Comparison of ENCODE assay signal across 21 mouse cellular contexts in genomic region chr11:90177389-90177788, GRCm38 (mm10). TPM values are rescaled to one million over a fixed set of nuclear protein-coding genes. Genes with fewer than 3 reads are reported as not detected.
DNase-seq lines count a peak whose midpoint lies in the region; ATAC-seq and TF ChIP-seq lines count a peak whose summit lies in the region.
"Had no signal": no experiment of that assay in that cellular context is flagged by ENCODE, and none has a peak within 500 bp of the region (broad histone marks: within the 10 kb centered on the region; RNA-seq: fewer than 3 reads in every experiment).

No protein-coding gene starts in this region.

- H3K27ac ChIP-seq in heart, embryonic 10.5 days = no peak overlapping the region
- H3K27ac ChIP-seq in midbrain, embryonic 11.5 days (ENCODE audit: low read depth, low read length) = no peak overlapping the region
- no peak overlapping the region for H3K27ac ChIP-seq in midbrain, embryonic 15.5 days
- H3K27ac ChIP-seq in CH12.LX (ENCODE audit: insufficient read depth, low read depth) = no peak overlapping the region

- H3K4me2 ChIP-seq in midbrain, embryonic 11.5 days = no peak overlapping the region
- H3K4me2 ChIP-seq in midbrain, embryonic 15.5 days = no peak overlapping the region
- H3K4me2 ChIP-seq in CH12.LX (ENCODE audit: insufficient read depth, low read depth, poor library complexity, severe bottlenecking) = no peak overlapping the region; the same call in 1 of the 2 replicates

- TF ChIP-seq EP300 in CH12.LX (IDR thresholded peaks at IDR 0.05; ENCODE audit: low read length) = no peak

- TF ChIP-seq CTCF in CH12.LX (conservative IDR thresholded peaks at IDR 0.05 in 1 of 2, IDR thresholded peaks at IDR 0.05 in 1 of 2; ENCODE audit: low read depth in 2 of 2, low read length in 2 of 2) = no peak

- in situ Hi-C loops in CH12.LX (cut with MboI; ENCODE audit: low pct_ligation_motif_present, low pct_unique_long_range_greater_than_20kb, low sequenced_read_pairs) = no loop called here

- no peak for ATAC-seq in midbrain, embryonic 11.5 days (ENCODE audit: low FRiP score)
- ATAC-seq in midbrain, embryonic 15.5 days (replicated peaks) = no peak
- ATAC-seq: activated CD4-positive, CD25-positive, alpha-beta regulatory T cell, adult 4 months; CD4-positive, CD25-positive, alpha-beta regulatory T cell, adult 4 months; Patski had no signal

- TF ChIP-seq RAD21 in CH12.LX (IDR thresholded peaks at IDR 0.05; ENCODE audit: low read depth, low read length) = no peak

- 79% methylated on average over 6 of the region's 6 CpGs for WGBS in heart, embryonic 10.5 days
- 92% methylated on average over 6 of the region's 6 CpGs for WGBS in midbrain, embryonic 11.5 days
- WGBS in midbrain, embryonic 15.5 days = 98% methylated on average over 6 of the region's 6 CpGs

- H3K9ac ChIP-seq in midbrain, embryonic 11.5 days (ENCODE audit: low read length) = no peak overlapping the region
- H3K9ac ChIP-seq in midbrain, embryonic 15.5 days = no peak overlapping the region
- no peak overlapping the region for H3K9ac ChIP-seq in CH12.LX (ENCODE audit: insufficient read depth, low read depth)

- intact Hi-C loops in heart, postnatal 14 days (cut with DNase I) = loop anchor here (10.0 kb wide), 1 partner anchor 633 kb away; no protein-coding TSS in a partner anchor

- H3K79me2 ChIP-seq in CH12.LX (replicated peaks; ENCODE audit: control insufficient read depth, extremely low read depth, insufficient read depth, poor library complexity, severe bottlenecking) = no peaks in the 10 kb centered on the region

- dilution Hi-C loops in CH12.LX (cut with MboI; ENCODE audit: extremely low pct_ligation_motif_present, extremely low pct_unique_long_range_greater_than_20kb, low sequenced_read_pairs) = no loop called here

- H3K36me3 ChIP-seq in heart, embryonic 10.5 days = no peaks in the 10 kb centered on the region
- no peaks in the 10 kb centered on the region for H3K36me3 ChIP-seq in midbrain, embryonic 11.5 days (ENCODE audit: control insufficient read depth, insufficient read depth, low read length)
- no peaks in the 10 kb centered on the region for H3K36me3 ChIP-seq in midbrain, embryonic 15.5 days (replicated peaks)
- no peaks in the 10 kb centered on the region for H3K36me3 ChIP-seq in CH12.LX (replicated peaks in 1 of 2; ENCODE audit: control insufficient read depth in 1 of 2, insufficient read depth in 1 of 2, low read length in 1 of 2)
- H3K36me3 ChIP-seq: G1E had no signal

- no peak overlapping the region for H3K4me3 ChIP-seq in heart, embryonic 10.5 days
- H3K4me3 ChIP-seq in midbrain, embryonic 11.5 days (ENCODE audit: low read depth, low read length) = no peak overlapping the region
- H3K4me3 ChIP-seq in midbrain, embryonic 15.5 days = no peak overlapping the region
- no peak overlapping the region for H3K4me3 ChIP-seq in CH12.LX (replicated peaks in 1 of 3; ENCODE audit: low read depth in 2 of 3, low read length in 2 of 3, poor library complexity in 1 of 3)

- DNase-seq in heart, embryonic 10.5 days (ENCODE audit: low spot score) = peak; percentile 16
- no peak for DNase-seq in heart, postnatal 14 days
- peak; percentile 61 for DNase-seq in midbrain, embryonic 11.5 days (ENCODE audit: low spot score, missing footprints)
- no peak for DNase-seq in CH12.LX (ENCODE audit: extremely low read depth)
- no peak for DNase-seq in right cerebral cortex, adult 18-20 months
- DNase-seq: adrenal gland, adult 2 months; adrenal gland, adult 8-10 months; adrenal gland, postnatal 10 days; adrenal gland, postnatal 14 days; adrenal gland, postnatal 25 days; adrenal gland, postnatal 36 days; B cell, adult 2 months; cerebellum, adult 11 months; cerebellum, adult 11-12 months; cerebellum, adult 18-20 months; cerebellum, adult 2 months had no signal

- no peaks in the 10 kb centered on the region for H3K9me3 ChIP-seq in heart, embryonic 10.5 days
- no peaks in the 10 kb centered on the region for H3K9me3 ChIP-seq in midbrain, embryonic 11.5 days (ENCODE audit: control insufficient read depth, low read length)
- no peaks in the 10 kb centered on the region for H3K9me3 ChIP-seq in midbrain, embryonic 15.5 days
- no peaks in the 10 kb centered on the region for H3K9me3 ChIP-seq in CH12.LX (replicated peaks; ENCODE audit: low read length)

- no peak for TF ChIP-seq POLR2A in CH12.LX (IDR thresholded peaks at IDR 0.05; ENCODE audit: low read depth, low read length)

- H3K27me3 ChIP-seq in heart, embryonic 10.5 days (ENCODE audit: insufficient read depth, poor library complexity, severe bottlenecking) = no peaks in the 10 kb centered on the region
- H3K27me3 ChIP-seq in midbrain, embryonic 11.5 days (ENCODE audit: control insufficient read depth, insufficient read depth, low read length) = no peaks in the 10 kb centered on the region
- H3K27me3 ChIP-seq in midbrain, embryonic 15.5 days (replicated peaks) = no peaks in the 10 kb centered on the region
- H3K27me3 ChIP-seq in CH12.LX (replicated peaks) = no peaks in the 10 kb centered on the region

- no peaks in the 10 kb centered on the region for H3K4me1 ChIP-seq in heart, embryonic 10.5 days
- no peaks in the 10 kb centered on the region for H3K4me1 ChIP-seq in midbrain, embryonic 11.5 days (ENCODE audit: control insufficient read depth, insufficient read depth, low read length)
- H3K4me1 ChIP-seq in midbrain, embryonic 15.5 days = no peaks in the 10 kb centered on the region
- peaks cover 3 to 6% of the 10 kb centered on the region in 2 experiments for H3K4me1 ChIP-seq in CH12.LX (ENCODE audit: control insufficient read depth in 1 of 2, insufficient read depth in 2 of 2)

TF ChIP-seq in CH12.LX, 34 proteins besides CTCF, POLR2A, EP300 and RAD21:
- TF ChIP-seq HCFC1 (IDR thresholded peaks at IDR 0.05; ENCODE audit: low read depth, low read length) (no peak), MYC (IDR thresholded peaks at IDR 0.05; ENCODE audit: low read depth, low read length) (no peak), IRF4 (IDR thresholded peaks at IDR 0.05; ENCODE audit: low read depth, low read length) (peak; percentile 54; the same call in 1 of the 2 replicates), ZC3H11A (IDR thresholded peaks at IDR 0.05; ENCODE audit: low read depth, low read length) (no peak), KAT2A (IDR thresholded peaks at IDR 0.05; ENCODE audit: insufficient replicate concordance, low read length) (no peak), BHLHE40 (IDR thresholded peaks at IDR 0.05; ENCODE audit: low read depth, low read length) (0 out of 2 replicates have a peak, but pooled peaks have one; percentile 25), JUND (conservative IDR thresholded peaks at IDR 0.05; ENCODE audit: low read depth, low read length) (no peak), PAX5 (IDR thresholded peaks at IDR 0.05; ENCODE audit: low read length) (no peak), MAZ (IDR thresholded peaks at IDR 0.05; ENCODE audit: low read depth, low read length) (no peak), CHD1 (IDR thresholded peaks at IDR 0.05; ENCODE audit: low read depth, low read length) (peak; percentile 98), RCOR1 (conservative IDR thresholded peaks at IDR 0.05; ENCODE audit: low read depth, low read length) (no peak)

RNA-seq across cellular contexts. Expression of gene Gm45716, which starts 10.1 kb away (rescaled TPM):
- polyA plus RNA-seq in heart, embryonic 10.5 days (2016; fragmentation: Nextera tagmentation; extraction: Ambion mirVana) = 47.3 and 61.5 TPM in 2 replicates
- 10 to 100 TPM; 15.8 to 16.0 TPM for total RNA-seq in heart, postnatal 14 days (2021)
- 19.3 and 20.4 TPM in 2 replicates for polyA plus RNA-seq in midbrain, embryonic 11.5 days (2014; fragmentation: Nextera tagmentation; extraction: Ambion mirVana)
- polyA plus RNA-seq in midbrain, embryonic 15.5 days (2015; fragmentation: Nextera tagmentation; extraction: Ambion mirVana) = 21.3 and 23.6 TPM in 2 replicates
- total RNA-seq in CH12.LX (2012; rRNA removed) (3.0 and 4.4 TPM in 2 replicates), CH12.LX (2014; rRNA removed) (9.4 and 9.9 TPM in 2 replicates)
- polyA plus RNA-seq in CH12.LX (2012; ENCODE audit: insufficient read length, low read depth) = 14.7 and 15.9 TPM in 2 replicates

Comparison
In these comparisons a context has a peak if more than half of its experiments do, and no peak if none do; other contexts are left out.
1. DNase-seq: peak in heart, embryonic 10.5 days (single experiment) and midbrain, embryonic 11.5 days (single experiment); none in heart, postnatal 14 days (0 of 2), CH12.LX (single experiment) and right cerebral cortex, adult 18-20 months (single experiment).